Mouse (Mus musculus): ENCODE measurements around the gene Slc24a4. TPM values are rescaled to one million over a fixed set of nuclear protein-coding genes. Genes with fewer than 3 reads are reported as not detected.

The Slc24a4 gene
- 0.13 and 0.23 TPM in 2 replicates for polyA plus RNA-seq (2015; fragmentation: Nextera tagmentation; extraction: Ambion mirVana)

DNA sequence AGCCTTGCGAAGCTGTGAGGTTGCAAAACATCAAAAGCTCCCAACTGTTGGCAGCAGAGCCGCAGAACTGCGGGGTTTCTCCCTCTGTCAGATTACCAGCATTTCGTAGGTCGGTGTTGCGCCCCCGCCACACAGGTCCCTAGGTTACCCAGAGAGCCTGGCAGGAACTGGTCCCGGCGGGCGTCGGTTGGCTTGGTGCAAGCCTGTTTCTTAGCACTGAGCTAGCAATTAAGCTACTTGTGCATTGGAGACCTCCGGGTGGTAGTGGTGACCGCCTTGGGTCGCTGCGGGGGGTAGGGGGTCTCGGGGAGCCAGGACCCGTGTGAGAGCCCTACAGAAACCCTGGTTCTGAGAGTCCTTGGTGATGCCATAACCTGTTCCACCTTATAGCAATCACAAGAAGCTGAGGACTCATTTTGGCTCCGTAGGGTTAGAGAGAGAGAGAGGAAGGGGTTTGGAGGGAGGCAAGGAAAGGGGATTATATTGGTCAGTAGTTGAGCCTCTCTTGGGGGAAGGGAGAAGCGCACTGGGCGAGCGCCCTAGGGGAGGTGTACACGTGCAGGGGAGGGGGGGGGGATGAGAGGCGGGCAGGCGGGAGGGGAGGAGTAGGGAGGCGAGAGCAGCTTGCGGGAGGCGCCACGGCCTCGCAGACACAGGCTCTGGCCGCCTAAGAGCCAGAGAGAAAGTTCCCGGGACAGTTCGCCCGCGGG lies at the start of gene Slc24a4:
Gene Slc24a4, plus strand, starts transcription at position 653 of the 710 bp plus-strand sequence.

DNA sequence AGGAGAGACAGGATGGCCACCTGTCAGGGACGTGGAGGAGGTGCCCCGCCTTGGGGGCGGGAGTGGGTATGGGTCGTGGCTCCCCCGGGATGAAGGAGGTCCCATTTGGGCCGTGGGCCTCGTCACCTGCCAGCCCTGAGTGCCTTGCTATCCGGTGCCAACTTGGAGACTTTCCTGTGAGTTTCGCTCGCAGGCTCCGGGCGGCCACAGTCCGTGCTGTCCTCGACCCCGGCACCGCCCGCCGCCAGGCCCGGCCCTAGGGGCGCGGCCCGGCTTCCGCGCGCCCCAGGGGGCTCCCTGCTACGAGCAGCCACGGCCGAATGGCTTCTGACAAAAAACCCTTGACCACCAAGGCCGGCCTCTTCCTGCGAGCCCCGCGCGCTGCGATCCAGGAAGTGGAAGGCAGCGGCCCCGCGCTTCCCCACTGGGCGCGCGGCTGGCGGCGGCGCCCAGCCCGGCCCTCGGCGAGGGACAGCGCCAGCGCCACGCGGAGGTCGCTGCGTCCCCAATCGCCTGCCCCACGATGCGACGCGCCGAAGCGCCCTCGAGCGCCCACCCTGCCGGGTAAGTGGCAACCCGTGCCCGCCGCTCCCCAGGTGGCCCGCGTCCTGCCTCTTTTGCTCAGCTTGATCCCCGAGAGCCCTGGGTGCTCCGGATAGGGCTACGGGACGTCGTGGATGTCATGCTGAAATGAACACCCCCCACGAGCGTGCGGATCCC lies 154.4 kb downstream of the Slc24a4 start, which contains the start of gene Rin3:
Gene Rin3, plus strand, starts transcription at position 286 of the 720 bp plus-strand sequence.

Other genes with a start within 250 kb of the Slc24a4 start
- 16.2 and 18.2 TPM in 2 replicates for gene Trip11, start 215.5 kb upstream of the Slc24a4 start, polyA plus RNA-seq (2015; fragmentation: Nextera tagmentation; extraction: Ambion mirVana)
- gene Atxn3, start 170.5 kb upstream of the Slc24a4 start, polyA plus RNA-seq (2015; fragmentation: Nextera tagmentation; extraction: Ambion mirVana): 4.6 and 6.6 TPM in 2 replicates
- gene Cpsf2, start 152.7 kb upstream of the Slc24a4 start, polyA plus RNA-seq (2015; fragmentation: Nextera tagmentation; extraction: Ambion mirVana): 11.7 and 12.3 TPM in 2 replicates
- gene Rin3, start 154.3 kb downstream of the Slc24a4 start, polyA plus RNA-seq (2015; fragmentation: Nextera tagmentation; extraction: Ambion mirVana): 7.3 and 8.9 TPM in 2 replicates

Measured in skeletal muscle tissue, postnatal 0 days (tissue).